Mouse (Mus musculus) left cerebral cortex, adult 11 months (tissue): ENCODE data around the gene Col25a1.

ENCODE experiments used
- DNase-seq: peaks from one replicate; pipeline ENCODE4 v3.0.0; 2022; ENCODE audit warnings: low spot score

Gene Col25a1

GRCm38 (mm10) chr3:130131201-130131600 lies at the start of gene Col25a1:
Col25a1 (plus strand) TSS chr3:130131501.
- no peak for DNase-seq

- no peak for DNase-seq
Observed at GRCm38 (mm10) chr3:130083312-130083711, 48.0 kb upstream of the Col25a1 start.

GRCm38 (mm10) chr3:130086372-130087080 lies 44.8 kb upstream of the Col25a1 start:
- no peak for DNase-seq

GRCm38 (mm10) chr3:130087466-130087865 lies 43.8 kb upstream of the Col25a1 start:
- no peak for DNase-seq

GRCm38 (mm10) chr3:130088654-130089053 lies 42.6 kb upstream of the Col25a1 start:
- no peak for DNase-seq

GRCm38 (mm10) chr3:130090460-130090859 lies 40.8 kb upstream of the Col25a1 start:
- no peak for DNase-seq

GRCm38 (mm10) chr3:130094125-130094704 lies 37.1 kb upstream of the Col25a1 start:
- DNase-seq, result no peak

- DNase-seq, result peak; percentile 25
Observed at GRCm38 (mm10) chr3:130095160-130095781, 36.0 kb upstream of the Col25a1 start.

- DNase-seq, result no peak
Observed at GRCm38 (mm10) chr3:130103486-130103885, 27.8 kb upstream of the Col25a1 start.

GRCm38 (mm10) chr3:130104471-130104870 lies 26.8 kb upstream of the Col25a1 start:
- DNase-seq, result no peak

GRCm38 (mm10) chr3:130116886-130117285 lies 14.4 kb upstream of the Col25a1 start:
- no peak for DNase-seq

GRCm38 (mm10) chr3:130127840-130128239 lies 3.5 kb upstream of the Col25a1 start:
- DNase-seq, result no peak

GRCm38 (mm10) chr3:130128564-130128963 lies 2.7 kb upstream of the Col25a1 start:
- no peak for DNase-seq

- no peak for DNase-seq
Observed at GRCm38 (mm10) chr3:130129635-130130206, 1.6 kb upstream of the Col25a1 start.

- DNase-seq, result no peak
Observed at GRCm38 (mm10) chr3:130137204-130137603, 5.9 kb downstream of the Col25a1 start.

- no peak for DNase-seq
Observed at GRCm38 (mm10) chr3:130137640-130138039, 6.3 kb downstream of the Col25a1 start.

- DNase-seq, result no peak
Observed at GRCm38 (mm10) chr3:130145874-130146273, 14.6 kb downstream of the Col25a1 start.

- no peak for DNase-seq
Observed at GRCm38 (mm10) chr3:130147827-130148226, 16.5 kb downstream of the Col25a1 start.

GRCm38 (mm10) chr3:130149180-130149579 lies 17.9 kb downstream of the Col25a1 start:
- DNase-seq, result no peak

GRCm38 (mm10) chr3:130153117-130153516 lies 21.8 kb downstream of the Col25a1 start:
- no peak for DNase-seq

GRCm38 (mm10) chr3:130157551-130157950 lies 26.2 kb downstream of the Col25a1 start:
- no peak for DNase-seq

- no peak for DNase-seq
Observed at GRCm38 (mm10) chr3:130159906-130160305, 28.6 kb downstream of the Col25a1 start.

GRCm38 (mm10) chr3:130160902-130161301 lies 29.6 kb downstream of the Col25a1 start:
- DNase-seq, result no peak
